Mouse (Mus musculus) heart, adult 2 months (tissue): Measurements from ENCODE around the gene Fut2.
A peak's percentile ranks its signal among the peaks of the same experiment; 100 is the strongest.

ENCODE experiments used
- CTCF ChIP-seq: fragments of 200-600 bp; IDR thresholded peaks from 2 replicates; pipeline ENCODE4 v1.8.1; 2022; ENCODE audit warnings: antibody characterized with exemption, mild to moderate bottlenecking, moderate library complexity
- EP300 ChIP-seq: fragments of 200-500 bp; IDR thresholded peaks from 2 replicates; pipeline ENCODE4 v1.6.1; 2011; ENCODE audit warnings: low read depth, low read length, control low read depth; ENCODE audit not compliant: insufficient read depth
- POLR2A ChIP-seq: fragments of 200-500 bp; IDR thresholded peaks from 2 replicates; pipeline ENCODE4 v1.6.1; 2011; ENCODE audit warnings: mild to moderate bottlenecking, low read depth, low read length, control low read depth; ENCODE audit not compliant: insufficient read depth

DNA sequence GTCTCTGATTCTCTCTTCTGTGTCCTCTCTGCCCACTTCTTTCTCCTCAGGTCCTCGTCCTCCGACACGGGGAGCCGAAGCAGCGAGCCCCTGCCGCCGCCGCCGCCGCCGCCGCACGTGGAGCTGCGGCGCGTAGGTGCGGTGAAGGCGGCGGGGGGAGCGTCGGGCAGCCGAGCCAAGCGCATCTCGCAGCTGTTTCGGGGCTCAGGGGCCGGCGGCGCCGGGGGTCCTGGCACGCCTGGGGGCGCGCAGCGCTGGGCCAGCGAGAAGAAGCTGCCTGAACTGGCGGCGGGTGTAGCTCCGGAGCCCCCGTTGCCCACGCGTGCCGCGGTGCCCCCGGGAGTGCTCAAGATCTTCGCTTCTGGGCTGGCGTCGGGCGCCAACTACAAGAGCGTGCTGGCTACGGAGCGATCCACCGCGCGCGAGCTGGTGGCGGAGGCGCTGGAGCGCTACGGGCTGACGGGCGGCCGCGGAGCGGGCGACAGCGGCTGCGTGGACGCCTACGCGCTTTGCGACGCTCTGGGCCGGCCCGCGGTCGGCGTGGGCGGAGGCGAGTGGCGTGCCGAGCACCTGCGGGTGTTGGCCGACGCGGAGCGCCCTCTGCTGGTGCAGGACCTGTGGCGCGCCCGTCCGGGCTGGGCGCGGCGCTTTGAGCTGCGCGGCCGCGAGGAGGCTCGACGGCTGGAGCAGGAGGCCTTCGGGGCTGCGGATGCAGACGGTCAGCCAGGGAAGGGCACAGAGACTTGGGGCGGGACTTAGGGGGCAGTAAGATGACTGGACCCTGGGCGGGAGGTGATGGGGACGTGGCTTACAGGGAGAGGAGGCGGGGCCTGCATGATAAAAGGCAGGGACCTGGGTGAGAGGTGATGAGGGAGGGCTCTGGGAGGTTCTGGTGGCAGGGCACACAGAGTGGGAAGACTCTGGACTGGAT, 37.6 kb downstream of the Fut2 start:
- TF ChIP-seq CTCF = no peak; the same call in 1 of the 2 replicates
- TF ChIP-seq EP300 = 0 out of 2 replicates have a peak, but pooled peaks have one; percentile 48
- peak; percentile 55; the same call in 1 of the 2 replicates for TF ChIP-seq POLR2A
